Mouse (Mus musculus) erythroblast, embryonic 14.5 days (primary cell): ENCODE data around the gene Atg13.

Experiments
- GATA1 ChIP-seq: IDR thresholded peaks from 2 replicates; pipeline ENCODE4 v1.6.1; 2012; ENCODE audit warnings: low read length, inconsistent platforms, mixed read lengths
- TAL1 ChIP-seq: IDR thresholded peaks from 3 replicates; pipeline ENCODE4 v1.6.1; 2012; ENCODE audit warnings: low read length, inconsistent platforms, mixed read lengths

- TF ChIP-seq GATA1 (no peak), TAL1 (no peak)
These were observed 39.5 kb upstream of the Atg13 start for GRCm38 (mm10) chr2:91749811-91750261.
